Mouse (Mus musculus): Measurements from ENCODE around the gene Vmn1r208. TPM values are rescaled to one million over a fixed set of nuclear protein-coding genes. Genes with fewer than 3 reads are reported as not detected.
"Not testable (repeated sequence)": the region's sequence is repeated elsewhere in the genome, so short reads cannot be mapped to it uniquely, and the experiment has no call there.

The Vmn1r208 gene
- total RNA-seq (2021) = not detected
- long read RNA-seq, experiment 1 = 0 reads
- long read RNA-seq, experiment 2 = 0 reads

GRCm38 (mm10) chr13:22777300-22777699 lies at the start of gene Vmn1r208:
Vmn1r208 (minus strand) TSS chr13:22777400.
- DNase-seq = not testable (repeated sequence)

- not testable (repeated sequence) for DNase-seq
Measured at GRCm38 (mm10) chr13:22821601-22822000, 44.4 kb upstream of the Vmn1r208 start.

GRCm38 (mm10) chr13:22809582-22809981 lies 32.4 kb upstream of the Vmn1r208 start, which contains the start of gene Vmn1r209:
Vmn1r209 (minus strand) TSS chr13:22809682.
- DNase-seq = not testable (repeated sequence)

GRCm38 (mm10) chr13:22788096-22788495 lies 10.9 kb upstream of the Vmn1r208 start:
- DNase-seq = not testable (repeated sequence)

- DNase-seq = not testable (repeated sequence)
Measured at GRCm38 (mm10) chr13:22784159-22784558, 7.0 kb upstream of the Vmn1r208 start.

GRCm38 (mm10) chr13:22771592-22771991 lies 5.6 kb downstream of the Vmn1r208 start:
- DNase-seq = not testable (repeated sequence)

- no peak for DNase-seq
Measured at GRCm38 (mm10) chr13:22747524-22747923, 29.7 kb downstream of the Vmn1r208 start.

GRCm38 (mm10) chr13:22729529-22729928 lies 47.7 kb downstream of the Vmn1r208 start, which contains the start of gene Vmn1r207-ps:
Vmn1r207-ps (minus strand) TSS chr13:22729629.
- not testable (repeated sequence) for DNase-seq

Other genes with a start within 250 kb of the Vmn1r208 start
- gene Vmn1r204, start 224.2 kb downstream of the Vmn1r208 start, total RNA-seq (2021) = not detected
- not detected for gene Vmn1r205, start 184.4 kb downstream of the Vmn1r208 start, total RNA-seq (2021)
- not detected for gene Vmn1r206, start 153.1 kb downstream of the Vmn1r208 start, total RNA-seq (2021)
- not detected for gene Vmn1r207-ps, start 47.8 kb downstream of the Vmn1r208 start, total RNA-seq (2021)
- gene Vmn1r209, start 32.3 kb upstream of the Vmn1r208 start, total RNA-seq (2021) = under 1 TPM in 1 of 2 experiments, not detected in 1; 0.03 TPM
- not detected for gene Vmn1r210, start 53.9 kb upstream of the Vmn1r208 start, total RNA-seq (2021)
- not detected for gene Vmn1r211, start 80.2 kb upstream of the Vmn1r208 start, total RNA-seq (2021)
- gene Vmn1r212, start 106.8 kb upstream of the Vmn1r208 start, total RNA-seq (2021) = not detected
- not detected for gene Vmn1r213, start 230.3 kb upstream of the Vmn1r208 start, total RNA-seq (2021)

Measured in adrenal gland, postnatal 10 days (tissue).